Mouse (Mus musculus): ENCODE measurements around the gene Sart3. TPM values are rescaled to one million over a fixed set of nuclear protein-coding genes. Genes with fewer than 3 reads are reported as not detected.

Gene Sart3
- polyA plus RNA-seq (2012; rRNA removed), result 11.6 and 15.0 TPM in 2 replicates
- polyA plus RNA-seq (2014; fragmentation: Nextera tagmentation; extraction: Ambion mirVana), result 12.7 and 15.9 TPM in 2 replicates

GRCm38 (mm10) chr5:113772450-113772895, at the start of gene Sart3, which contains the start of gene Iscu:
Sart3 (minus strand) TSS chr5:113772510.
Iscu (plus strand) TSS chr5:113772748.
- Histone ChIP-seq H3K4me2 (ENCODE audit: low read depth) (peak within 1 kb of the TSS; percentile 96), H3K27me3 (ENCODE audit: control insufficient read depth, insufficient read depth, low read length) (no peaks in the 10 kb centered on the region), H3K27ac (peak within 1 kb of the TSS; percentile 72), H3K9me3 (ENCODE audit: control insufficient read depth, low read length) (no peaks in the 10 kb centered on the region), H3K9ac (replicated peaks) (peak within 1 kb of the TSS; percentile 80), H3K4me1 (replicated peaks; ENCODE audit: control insufficient read depth in 2 of 2, insufficient read depth in 2 of 2, low read length in 1 of 2) (peaks cover 6 to 13% of the 10 kb centered on the region in 2 experiments), H3K36me3 (replicated peaks; ENCODE audit: control insufficient read depth, insufficient read depth, low read depth) (peaks cover 19% of the 10 kb centered on the region), H3K4me3 (ENCODE audit: insufficient read depth in 1 of 2, low read depth in 2 of 2, low read length in 2 of 2) (peak within 1 kb of the TSS; percentile 76 to 94)
- no peak for TF ChIP-seq CTCF (IDR thresholded peaks at IDR 0.05; ENCODE audit: low read depth)
- TF ChIP-seq EP300 (IDR thresholded peaks at IDR 0.05; ENCODE audit: low read depth), result no peak
- DNase-seq (ENCODE audit: low read depth in 3 of 3, low spot score in 3 of 3) (peak; percentile 90 to 92 (median 91)), ATAC-seq (ENCODE audit: insufficient read depth) (peak; percentile 83)
- WGBS (ENCODE audit: insufficient replicate concordance), result under 1% methylated on average over 47 of the region's 49 CpGs

GRCm38 (mm10) chr5:113818572-113818971, 46.3 kb upstream of the Sart3 start:
- Histone ChIP-seq H3K9me3 (ENCODE audit: control insufficient read depth, low read length) (no peaks in the 10 kb centered on the region), H3K4me3 (ENCODE audit: insufficient read depth in 1 of 2, low read depth in 2 of 2, low read length in 2 of 2) (no peak overlapping the region), H3K27ac (no peak overlapping the region), H3K27me3 (ENCODE audit: control insufficient read depth, insufficient read depth, low read length) (no peaks in the 10 kb centered on the region), H3K9ac (replicated peaks) (no peak overlapping the region), H3K4me2 (ENCODE audit: low read depth) (no peak overlapping the region), H3K36me3 (replicated peaks; ENCODE audit: control insufficient read depth, insufficient read depth, low read depth) (no peaks in the 10 kb centered on the region), H3K4me1 (replicated peaks; ENCODE audit: control insufficient read depth in 2 of 2, insufficient read depth in 2 of 2, low read length in 1 of 2) (0 out of 4 replicates have a peak, but pooled peaks cover 0 to 2% of the 10 kb centered on the region in 2 experiments)
- ATAC-seq (ENCODE audit: insufficient read depth) (no peak), DNase-seq (ENCODE audit: low read depth in 3 of 3, low spot score in 3 of 3) (no peak)
- no peak for TF ChIP-seq CTCF (IDR thresholded peaks at IDR 0.05; ENCODE audit: low read depth)
- no peak for TF ChIP-seq EP300 (IDR thresholded peaks at IDR 0.05; ENCODE audit: low read depth)
- WGBS (ENCODE audit: insufficient replicate concordance), result 74% methylated on average over 14 of the region's 14 CpGs

GRCm38 (mm10) chr5:113815638-113816152, 43.4 kb upstream of the Sart3 start:
- Histone ChIP-seq H3K4me3 (ENCODE audit: insufficient read depth in 1 of 2, low read depth in 2 of 2, low read length in 2 of 2) (no peak overlapping the region), H3K9ac (replicated peaks) (no peak overlapping the region), H3K27ac (no peak overlapping the region), H3K27me3 (ENCODE audit: control insufficient read depth, insufficient read depth, low read length) (no peaks in the 10 kb centered on the region), H3K4me1 (replicated peaks; ENCODE audit: control insufficient read depth in 2 of 2, insufficient read depth in 2 of 2, low read length in 1 of 2) (0 out of 4 replicates have a peak, but pooled peaks cover 0 to 2% of the 10 kb centered on the region in 2 experiments), H3K36me3 (replicated peaks; ENCODE audit: control insufficient read depth, insufficient read depth, low read depth) (no peaks in the 10 kb centered on the region), H3K4me2 (ENCODE audit: low read depth) (no peak overlapping the region), H3K9me3 (ENCODE audit: control insufficient read depth, low read length) (no peaks in the 10 kb centered on the region)
- DNase-seq (ENCODE audit: low read depth in 3 of 3, low spot score in 3 of 3), result peak; percentile 38 to 50 (median 46)
- ATAC-seq (ENCODE audit: insufficient read depth), result no peak; the same call in 1 of the 2 replicates
- WGBS (ENCODE audit: insufficient replicate concordance), result 15% methylated on average over 15 of the region's 15 CpGs
- TF ChIP-seq EP300 (IDR thresholded peaks at IDR 0.05; ENCODE audit: low read depth) (no peak), CTCF (IDR thresholded peaks at IDR 0.05; ENCODE audit: low read depth) (peak; percentile 95)

- Histone ChIP-seq H3K9me3 (ENCODE audit: control insufficient read depth, low read length) (no peaks in the 10 kb centered on the region), H3K4me3 (ENCODE audit: insufficient read depth in 1 of 2, low read depth in 2 of 2, low read length in 2 of 2) (no peak overlapping the region), H3K4me2 (ENCODE audit: low read depth) (no peak overlapping the region), H3K27ac (no peak overlapping the region), H3K9ac (replicated peaks) (no peak overlapping the region), H3K27me3 (ENCODE audit: control insufficient read depth, insufficient read depth, low read length) (no peaks in the 10 kb centered on the region), H3K4me1 (replicated peaks; ENCODE audit: control insufficient read depth in 2 of 2, insufficient read depth in 2 of 2, low read length in 1 of 2) (0 out of 4 replicates have a peak, but pooled peaks cover 0 to 2% of the 10 kb centered on the region in 2 experiments), H3K36me3 (replicated peaks; ENCODE audit: control insufficient read depth, insufficient read depth, low read depth) (no peaks in the 10 kb centered on the region)
- DNase-seq (ENCODE audit: low read depth in 3 of 3, low spot score in 3 of 3) (no peak), ATAC-seq (ENCODE audit: insufficient read depth) (no peak)
- 49% methylated on average over 11 of the region's 11 CpGs for WGBS (ENCODE audit: insufficient replicate concordance)
- TF ChIP-seq EP300 (IDR thresholded peaks at IDR 0.05; ENCODE audit: low read depth), result no peak
These were observed 42.7 kb upstream of the Sart3 start for GRCm38 (mm10) chr5:113815041-113815389.

GRCm38 (mm10) chr5:113814111-113815040, 42.1 kb upstream of the Sart3 start:
- no peak for DNase-seq (ENCODE audit: low read depth in 3 of 3, low spot score in 3 of 3)
- Histone ChIP-seq H3K9ac (replicated peaks) (no peak overlapping the region), H3K27me3 (ENCODE audit: control insufficient read depth, insufficient read depth, low read length) (no peaks in the 10 kb centered on the region), H3K4me3 (ENCODE audit: insufficient read depth in 1 of 2, low read depth in 2 of 2, low read length in 2 of 2) (no peak overlapping the region), H3K4me2 (ENCODE audit: low read depth) (no peak overlapping the region), H3K36me3 (replicated peaks; ENCODE audit: control insufficient read depth, insufficient read depth, low read depth) (no peaks in the 10 kb centered on the region), H3K27ac (no peak overlapping the region), H3K4me1 (replicated peaks; ENCODE audit: control insufficient read depth in 2 of 2, insufficient read depth in 2 of 2, low read length in 1 of 2) (0 out of 4 replicates have a peak, but pooled peaks cover 0 to 2% of the 10 kb centered on the region in 2 experiments), H3K9me3 (ENCODE audit: control insufficient read depth, low read length) (no peaks in the 10 kb centered on the region)
- 39% methylated on average over 27 of the region's 27 CpGs for WGBS (ENCODE audit: insufficient replicate concordance)
- no peak for ATAC-seq (ENCODE audit: insufficient read depth)
- TF ChIP-seq CTCF (IDR thresholded peaks at IDR 0.05; ENCODE audit: low read depth) (no peak), EP300 (IDR thresholded peaks at IDR 0.05; ENCODE audit: low read depth) (no peak)

All from liver, embryonic 14.5 days (tissue).